14 mouse cellular contexts compared by ENCODE assay signal in the genomic region with DNA sequence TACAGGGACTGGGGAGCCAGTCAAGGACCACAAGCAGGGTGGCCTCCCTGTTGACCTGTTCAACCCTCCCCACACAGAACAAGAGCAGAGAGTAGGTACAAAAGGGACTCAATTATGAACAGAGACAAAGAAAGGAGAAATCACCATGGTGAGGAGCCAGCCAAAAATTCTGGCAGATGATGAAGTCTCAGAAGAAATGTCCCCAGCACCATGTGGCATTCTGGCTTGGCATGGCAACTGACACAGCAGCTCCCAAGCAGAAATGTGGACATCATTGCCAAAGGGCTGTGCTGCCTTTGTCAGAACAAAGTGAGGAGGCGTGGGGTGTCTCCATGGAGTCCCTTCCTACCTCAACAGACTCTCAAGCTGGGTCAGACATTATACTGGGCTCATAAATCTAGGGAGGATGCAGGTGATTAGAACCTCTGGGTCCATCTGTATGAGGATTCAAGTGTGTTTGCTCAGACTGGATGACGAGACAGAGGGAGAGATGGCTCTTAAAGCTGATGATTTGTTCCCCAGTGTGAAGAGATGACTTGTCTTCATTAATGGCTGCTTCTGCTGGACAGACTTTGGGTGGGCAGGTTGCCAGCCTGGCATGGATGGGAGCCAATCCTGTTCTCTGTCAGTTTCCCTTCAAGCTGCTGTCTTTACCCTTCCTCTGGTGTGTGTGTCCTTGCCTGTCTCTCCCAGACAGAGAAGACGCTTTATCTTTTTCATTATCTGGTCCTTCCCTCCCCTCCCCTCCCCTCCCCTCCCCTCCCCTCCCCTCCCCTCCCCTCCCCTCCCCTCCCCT.
DNase-seq lines count a peak whose midpoint lies in the region; ATAC-seq and TF ChIP-seq lines count a peak whose summit lies in the region.
"Had no signal": no experiment of that assay in that cellular context is flagged by ENCODE, and none has a peak within 500 bp of the region (broad histone marks: within the 10 kb centered on the region; RNA-seq: fewer than 3 reads in every experiment).

No protein-coding gene starts in this region.

- H3K27me3 ChIP-seq in lung, embryonic 14.5 days (ENCODE audit: insufficient read depth, low read length) = no peaks in the 10 kb centered on the region
- H3K27me3 ChIP-seq in forebrain, postnatal 0 days (ENCODE audit: insufficient read depth, low read length) = no peaks in the 10 kb centered on the region
- no peaks in the 10 kb centered on the region for H3K27me3 ChIP-seq in midbrain, embryonic 16.5 days (ENCODE audit: control insufficient read depth, insufficient read depth, low read depth, low read length)
- H3K27me3 ChIP-seq: embryonic facial prominence, embryonic 13.5 days; limb, embryonic 15.5 days had no signal

- WGBS in lung, embryonic 14.5 days = 47% methylated on average over 3 of the region's 3 CpGs
- WGBS in forebrain, postnatal 0 days = 55% methylated on average over 3 of the region's 3 CpGs
- WGBS in midbrain, embryonic 16.5 days = 59% methylated on average over 3 of the region's 3 CpGs

- TF ChIP-seq CTCF in lung, embryonic 14.5 days (IDR thresholded peaks at IDR 0.05; ENCODE audit: low read depth) = no peak
- no peak for TF ChIP-seq CTCF in forebrain, postnatal 0 days (IDR thresholded peaks at IDR 0.05; ENCODE audit: low read depth)

- DNase-seq in adrenal gland, postnatal 10 days = peak; percentile 50
- DNase-seq in adrenal gland, adult 2 months = no peak
- DNase-seq in lung, embryonic 14.5 days = no peak
- DNase-seq in lung, postnatal 4 days = no peak
- peak; percentile 39 for DNase-seq in forebrain, postnatal 0 days
- DNase-seq in heart, postnatal 25 days (ENCODE audit: low spot score) = no peak
- DNase-seq in spleen, adult 18-20 months = no peak
- DNase-seq: gastrocnemius, adult 2 months; thymus, postnatal 4 days had no signal

- no peak overlapping the region for H3K27ac ChIP-seq in lung, embryonic 14.5 days (ENCODE audit: low read depth)
- no peak overlapping the region for H3K27ac ChIP-seq in forebrain, postnatal 0 days (ENCODE audit: low read depth, low read length)
- peak overlapping the region; percentile 49 for H3K27ac ChIP-seq in midbrain, embryonic 16.5 days (ENCODE audit: low read length)
- H3K27ac ChIP-seq: embryonic facial prominence, embryonic 13.5 days; gastrocnemius, adult 2 months; limb, embryonic 15.5 days; macrophage had no signal

- no peaks in the 10 kb centered on the region for H3K36me3 ChIP-seq in lung, embryonic 14.5 days (ENCODE audit: insufficient read depth)
- H3K36me3 ChIP-seq in forebrain, postnatal 0 days (ENCODE audit: insufficient read depth) = no peaks in the 10 kb centered on the region
- no peaks in the 10 kb centered on the region for H3K36me3 ChIP-seq in midbrain, embryonic 16.5 days (ENCODE audit: control insufficient read depth, insufficient read depth, low read length)
- H3K36me3 ChIP-seq: embryonic facial prominence, embryonic 13.5 days; G1E; limb, embryonic 15.5 days had no signal

- H3K4me1 ChIP-seq in lung, embryonic 14.5 days (ENCODE audit: insufficient read depth) = no peaks in the 10 kb centered on the region
- H3K4me1 ChIP-seq in forebrain, postnatal 0 days (ENCODE audit: insufficient read depth) = 0 out of 2 replicates have a peak, but pooled peaks cover 3% of the 10 kb centered on the region
- H3K4me1 ChIP-seq in midbrain, embryonic 16.5 days (ENCODE audit: control insufficient read depth, insufficient read depth, low read length) = peaks cover 4% of the 10 kb centered on the region; the same call in 1 of the 2 replicates
- H3K4me1 ChIP-seq: embryonic facial prominence, embryonic 13.5 days; limb, embryonic 15.5 days had no signal

- H3K9me3 ChIP-seq in lung, embryonic 14.5 days (ENCODE audit: low read depth, low read length) = no peaks in the 10 kb centered on the region
- no peaks in the 10 kb centered on the region for H3K9me3 ChIP-seq in forebrain, postnatal 0 days (ENCODE audit: low read length)
- H3K9me3 ChIP-seq in midbrain, embryonic 16.5 days (replicated peaks; ENCODE audit: control insufficient read depth, low read length, poor library complexity, severe bottlenecking) = no peaks in the 10 kb centered on the region
- H3K9me3 ChIP-seq: embryonic facial prominence, embryonic 13.5 days; G1E; limb, embryonic 15.5 days had no signal

- no peak overlapping the region for H3K4me2 ChIP-seq in lung, embryonic 14.5 days
- H3K4me2 ChIP-seq in forebrain, postnatal 0 days (ENCODE audit: low read depth) = no peak overlapping the region
- no peak overlapping the region for H3K4me2 ChIP-seq in midbrain, embryonic 16.5 days (ENCODE audit: low read length)
- H3K4me2 ChIP-seq: embryonic facial prominence, embryonic 13.5 days; limb, embryonic 15.5 days had no signal

- no peak overlapping the region for H3K9ac ChIP-seq in lung, embryonic 14.5 days
- H3K9ac ChIP-seq in forebrain, postnatal 0 days = no peak overlapping the region
- H3K9ac ChIP-seq in midbrain, embryonic 16.5 days (ENCODE audit: low read depth, low read length) = no peak overlapping the region
- H3K9ac ChIP-seq: embryonic facial prominence, embryonic 13.5 days; limb, embryonic 15.5 days had no signal

- intact Hi-C loops in heart, postnatal 25 days (cut with DNase I) = no loop called here

- ATAC-seq in lung, embryonic 14.5 days (ENCODE audit: insufficient read depth) = peak; percentile 28; the same call in 1 of the 2 replicates
- peak; percentile 77 for ATAC-seq in forebrain, postnatal 0 days
- ATAC-seq in midbrain, embryonic 16.5 days = peak; percentile 56; the same call in 1 of the 2 replicates

- H3K4me3 ChIP-seq in lung, embryonic 14.5 days (ENCODE audit: low read depth, low read length) = no peak overlapping the region
- H3K4me3 ChIP-seq in forebrain, postnatal 0 days (ENCODE audit: low read depth, low read length) = no peak overlapping the region
- H3K4me3 ChIP-seq in midbrain, embryonic 16.5 days (ENCODE audit: low read depth, low read length) = no peak overlapping the region
- H3K4me3 ChIP-seq: embryonic facial prominence, embryonic 13.5 days; gastrocnemius, adult 2 months; limb, embryonic 15.5 days had no signal

Comparison
In these comparisons a context has a peak if more than half of its experiments do, and no peak if none do; other contexts are left out.
1. DNase-seq: peak in adrenal gland, postnatal 10 days (single experiment) and forebrain, postnatal 0 days (single experiment); none in adrenal gland, adult 2 months (single experiment), lung, embryonic 14.5 days (single experiment), lung, postnatal 4 days (0 of 2), heart, postnatal 25 days (single experiment) and spleen, adult 18-20 months (0 of 2).
2. Peak in every context shown above with its lines, with median percentiles within 50 percentile points of each other: ATAC-seq.